Mouse (Mus musculus): ENCODE results near the gene Glp1r. TPM values are rescaled to one million over a fixed set of nuclear protein-coding genes. Genes with fewer than 3 reads are reported as not detected.

Glp1r gene
- polyA plus RNA-seq, 1 experiment: 0.31 TPM

GRCm38 (mm10) chr17:30883534-30883933 lies 18.1 kb upstream of the Glp1r start:
- Histone ChIP-seq H3K27me3 (ENCODE audit: control insufficient read depth, insufficient read depth, low read length) (no peaks in the 10 kb centered on the region), H3K27ac (ENCODE audit: control insufficient read depth, insufficient read depth, low read depth, low read length) (no peak overlapping the region), H3K4me3 (ENCODE audit: control insufficient read depth, low read depth, low read length) (no peak overlapping the region), H3K36me3 (ENCODE audit: control insufficient read depth, insufficient read depth, low read length) (no peaks in the 10 kb centered on the region), H3K4me1 (ENCODE audit: control insufficient read depth, insufficient read depth, low read length) (no peaks in the 10 kb centered on the region)
- TF ChIP-seq CTCF (IDR thresholded peaks at IDR 0.05; ENCODE audit: control insufficient read depth, insufficient read depth, insufficient replicate concordance, low read depth, low read length): no peak
- TF ChIP-seq POLR2A (IDR thresholded peaks at IDR 0.05; ENCODE audit: control insufficient read depth, low read depth, low read length): no peak

- H3K4me1 ChIP-seq (ENCODE audit: control insufficient read depth, insufficient read depth, low read length): no peaks in the 10 kb centered on the region
- H3K27ac ChIP-seq (ENCODE audit: control insufficient read depth, insufficient read depth, low read depth, low read length): no peak overlapping the region
- H3K4me3 ChIP-seq (ENCODE audit: control insufficient read depth, low read depth, low read length): no peak overlapping the region
- H3K27me3 ChIP-seq (ENCODE audit: control insufficient read depth, insufficient read depth, low read length): no peaks in the 10 kb centered on the region
- no peaks in the 10 kb centered on the region for H3K36me3 ChIP-seq (ENCODE audit: control insufficient read depth, insufficient read depth, low read length)
- no peak for TF ChIP-seq POLR2A (IDR thresholded peaks at IDR 0.05; ENCODE audit: control insufficient read depth, low read depth, low read length)
These were observed 9.5 kb upstream of the Glp1r start for GRCm38 (mm10) chr17:30892086-30892485.

DNA sequence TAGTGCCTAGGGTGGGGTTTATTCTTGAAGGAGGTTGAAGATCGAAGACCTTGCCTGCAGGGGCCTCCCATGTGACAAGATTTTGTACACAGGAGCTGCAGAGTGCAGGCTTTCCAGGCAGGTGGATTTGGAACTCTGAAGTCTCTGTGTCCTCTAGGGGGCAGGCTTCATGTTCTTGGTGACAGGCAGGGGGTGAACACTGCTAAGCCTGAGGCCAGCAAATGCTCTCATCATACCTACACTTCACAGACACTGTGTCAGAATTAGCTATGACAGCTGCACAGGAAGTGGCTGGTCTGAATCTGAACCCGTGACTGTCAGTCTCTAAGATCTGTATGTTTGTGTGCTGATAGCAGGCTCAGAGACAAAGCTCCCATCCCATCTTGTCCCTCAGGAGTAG lies 8.9 kb upstream of the Glp1r start:
- TF ChIP-seq CTCF (IDR thresholded peaks at IDR 0.05; ENCODE audit: control insufficient read depth, insufficient read depth, insufficient replicate concordance, low read depth, low read length) (peak; percentile 5; the same call in 1 of the 2 replicates), POLR2A (IDR thresholded peaks at IDR 0.05; ENCODE audit: control insufficient read depth, low read depth, low read length) (no peak)
- Histone ChIP-seq H3K4me3 (ENCODE audit: control insufficient read depth, low read depth, low read length) (no peak overlapping the region), H3K4me1 (ENCODE audit: control insufficient read depth, insufficient read depth, low read length) (no peaks in the 10 kb centered on the region), H3K27ac (ENCODE audit: control insufficient read depth, insufficient read depth, low read depth, low read length) (no peak overlapping the region), H3K27me3 (ENCODE audit: control insufficient read depth, insufficient read depth, low read length) (no peaks in the 10 kb centered on the region), H3K36me3 (ENCODE audit: control insufficient read depth, insufficient read depth, low read length) (no peaks in the 10 kb centered on the region)

DNA sequence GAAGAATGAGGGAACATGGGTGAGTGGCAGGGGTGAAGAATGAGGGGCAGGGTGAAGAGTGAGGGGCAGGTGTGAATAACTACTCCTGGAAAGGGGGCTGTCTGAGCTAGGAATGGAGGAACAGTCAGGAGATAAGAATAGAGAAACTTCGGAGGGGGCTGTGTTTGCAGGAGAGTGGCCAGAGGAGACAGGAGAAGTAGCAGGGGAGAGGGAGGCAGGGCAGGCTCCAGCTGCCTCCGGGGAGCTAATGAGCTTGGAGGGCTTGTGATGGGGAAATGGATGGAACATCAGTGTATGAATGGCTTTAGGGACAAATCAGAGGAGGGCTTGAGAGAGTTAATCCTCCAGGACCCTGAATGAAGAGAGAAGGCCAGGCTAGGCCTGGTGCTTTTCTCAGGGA lies 4.5 kb upstream of the Glp1r start:
- Histone ChIP-seq H3K4me1 (ENCODE audit: control insufficient read depth, insufficient read depth, low read length) (peaks cover 6% of the 10 kb centered on the region), H3K27ac (ENCODE audit: control insufficient read depth, insufficient read depth, low read depth, low read length) (no peak overlapping the region), H3K36me3 (ENCODE audit: control insufficient read depth, insufficient read depth, low read length) (no peaks in the 10 kb centered on the region), H3K4me3 (ENCODE audit: control insufficient read depth, low read depth, low read length) (no peak overlapping the region), H3K27me3 (ENCODE audit: control insufficient read depth, insufficient read depth, low read length) (peaks cover 3% of the 10 kb centered on the region; the same call in 1 of the 2 replicates)
- no peak for TF ChIP-seq POLR2A (IDR thresholded peaks at IDR 0.05; ENCODE audit: control insufficient read depth, low read depth, low read length)
- no peak for TF ChIP-seq CTCF (IDR thresholded peaks at IDR 0.05; ENCODE audit: control insufficient read depth, insufficient read depth, insufficient replicate concordance, low read depth, low read length)

DNA sequence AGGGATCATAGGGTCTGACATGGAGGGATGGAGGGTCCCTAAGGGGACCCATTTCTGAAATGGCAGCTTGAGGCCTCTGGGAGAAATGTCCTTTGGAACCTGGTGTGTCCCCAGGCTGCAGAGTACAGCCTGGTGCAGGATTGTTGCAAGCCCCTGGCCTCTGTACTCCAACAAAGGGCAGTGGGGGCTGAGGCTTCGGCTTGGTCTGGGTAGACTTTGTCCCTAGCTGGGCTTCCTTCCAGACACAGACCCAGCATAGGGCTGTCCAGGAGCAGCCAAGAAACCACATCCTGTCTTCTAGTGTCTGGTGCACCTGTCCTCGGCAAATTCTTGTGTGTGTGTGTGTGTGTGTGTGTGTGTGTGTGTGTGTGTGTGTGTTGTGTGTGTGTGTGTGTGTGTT lies 2.5 kb downstream of the Glp1r start:
- Histone ChIP-seq H3K27me3 (ENCODE audit: control insufficient read depth, insufficient read depth, low read length) (peaks cover 3% of the 10 kb centered on the region; the same call in 1 of the 2 replicates), H3K4me1 (ENCODE audit: control insufficient read depth, insufficient read depth, low read length) (peaks cover 6% of the 10 kb centered on the region), H3K27ac (ENCODE audit: control insufficient read depth, insufficient read depth, low read depth, low read length) (no peak overlapping the region), H3K36me3 (ENCODE audit: control insufficient read depth, insufficient read depth, low read length) (no peaks in the 10 kb centered on the region), H3K4me3 (ENCODE audit: control insufficient read depth, low read depth, low read length) (no peak overlapping the region)
- TF ChIP-seq POLR2A (IDR thresholded peaks at IDR 0.05; ENCODE audit: control insufficient read depth, low read depth, low read length): no peak
- TF ChIP-seq CTCF (IDR thresholded peaks at IDR 0.05; ENCODE audit: control insufficient read depth, insufficient read depth, insufficient replicate concordance, low read depth, low read length): no peak

- TF ChIP-seq CTCF (IDR thresholded peaks at IDR 0.05; ENCODE audit: control insufficient read depth, insufficient read depth, insufficient replicate concordance, low read depth, low read length): no peak
- no peak for TF ChIP-seq POLR2A (IDR thresholded peaks at IDR 0.05; ENCODE audit: control insufficient read depth, low read depth, low read length)
- Histone ChIP-seq H3K27me3 (ENCODE audit: control insufficient read depth, insufficient read depth, low read length) (no peaks in the 10 kb centered on the region), H3K27ac (ENCODE audit: control insufficient read depth, insufficient read depth, low read depth, low read length) (no peak overlapping the region), H3K36me3 (ENCODE audit: control insufficient read depth, insufficient read depth, low read length) (no peaks in the 10 kb centered on the region), H3K4me1 (ENCODE audit: control insufficient read depth, insufficient read depth, low read length) (no peaks in the 10 kb centered on the region), H3K4me3 (ENCODE audit: control insufficient read depth, low read depth, low read length) (no peak overlapping the region)
These were observed 6.0 kb downstream of the Glp1r start for GRCm38 (mm10) chr17:30907577-30907976.

GRCm38 (mm10) chr17:30910866-30911731 lies 9.5 kb downstream of the Glp1r start:
- TF ChIP-seq POLR2A (IDR thresholded peaks at IDR 0.05; ENCODE audit: control insufficient read depth, low read depth, low read length): no peak
- TF ChIP-seq CTCF (IDR thresholded peaks at IDR 0.05; ENCODE audit: control insufficient read depth, insufficient read depth, insufficient replicate concordance, low read depth, low read length): no peak
- H3K27ac ChIP-seq (ENCODE audit: control insufficient read depth, insufficient read depth, low read depth, low read length): no peak overlapping the region
- H3K4me1 ChIP-seq (ENCODE audit: control insufficient read depth, insufficient read depth, low read length): no peaks in the 10 kb centered on the region
- no peaks in the 10 kb centered on the region for H3K27me3 ChIP-seq (ENCODE audit: control insufficient read depth, insufficient read depth, low read length)
- H3K36me3 ChIP-seq (ENCODE audit: control insufficient read depth, insufficient read depth, low read length): no peaks in the 10 kb centered on the region
- H3K4me3 ChIP-seq (ENCODE audit: control insufficient read depth, low read depth, low read length): no peak overlapping the region

All from testis, adult 2 months (tissue).